Mouse (Mus musculus) cerebellum, adult (tissue): ENCODE results near the gene Lrp2.

Source experiments
- ATAC-seq: cut with Nextera tagmentation; 2 replicates; pipeline ENCODE4 v1.9.2; 2017; ENCODE audit warnings: mild to moderate bottlenecking, moderate library complexity, mixed read lengths; ENCODE audit not compliant: insufficient number of reproducible peaks, low FRiP score, low TSS enrichment

The Lrp2 gene

GRCm38 (mm10) chr2:69418294-69418881 is 167.5 kb downstream of the Lrp2 start:
- ATAC-seq: no peak

DNA sequence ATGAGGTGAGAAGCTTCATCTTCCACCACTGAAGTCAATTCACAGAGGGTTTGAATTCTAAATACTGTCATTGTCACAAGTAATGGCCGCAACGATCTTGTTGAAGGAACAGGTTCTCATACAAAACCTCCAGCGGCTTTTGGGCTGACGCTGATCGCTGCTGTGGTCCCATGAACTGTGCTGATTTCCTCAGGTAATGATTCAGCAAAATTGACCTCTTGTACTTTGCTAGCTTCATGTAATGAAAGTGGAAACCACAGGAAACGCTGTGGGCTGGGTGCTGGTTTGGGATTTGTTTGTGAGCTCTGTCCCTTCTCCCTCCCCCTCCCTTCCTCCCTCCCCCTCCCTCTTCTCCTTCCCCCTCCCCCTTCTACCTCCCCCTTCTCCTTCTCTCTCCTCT is 170.8 kb downstream of the Lrp2 start:
- no peak for ATAC-seq

- no peak for ATAC-seq
These were observed 171.3 kb downstream of the Lrp2 start for GRCm38 (mm10) chr2:69414539-69414938.

GRCm38 (mm10) chr2:69405692-69406091 is 180.2 kb downstream of the Lrp2 start:
- ATAC-seq: no peak

- ATAC-seq: no peak
These were observed 183.6 kb downstream of the Lrp2 start for GRCm38 (mm10) chr2:69402309-69402708.

DNA sequence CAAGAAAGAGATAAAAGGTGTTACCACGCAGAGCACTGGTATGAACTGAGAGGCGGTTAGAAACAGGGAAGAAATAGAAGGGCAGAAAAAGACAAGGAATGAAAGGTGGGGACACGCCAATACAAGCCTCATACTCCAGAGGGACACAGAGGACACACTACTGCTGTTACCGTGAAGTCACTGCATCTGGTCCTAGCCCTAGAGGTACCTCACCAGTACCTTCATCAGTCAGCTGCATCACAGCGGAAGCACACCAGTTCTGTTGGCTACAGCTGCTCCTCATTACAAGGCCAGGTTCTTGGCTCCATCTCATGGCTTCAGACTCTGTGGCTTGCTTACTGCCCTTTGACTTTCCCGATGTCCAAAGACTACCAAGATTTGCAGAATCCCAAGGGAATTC is 184.0 kb downstream of the Lrp2 start:
- no peak for ATAC-seq

DNA sequence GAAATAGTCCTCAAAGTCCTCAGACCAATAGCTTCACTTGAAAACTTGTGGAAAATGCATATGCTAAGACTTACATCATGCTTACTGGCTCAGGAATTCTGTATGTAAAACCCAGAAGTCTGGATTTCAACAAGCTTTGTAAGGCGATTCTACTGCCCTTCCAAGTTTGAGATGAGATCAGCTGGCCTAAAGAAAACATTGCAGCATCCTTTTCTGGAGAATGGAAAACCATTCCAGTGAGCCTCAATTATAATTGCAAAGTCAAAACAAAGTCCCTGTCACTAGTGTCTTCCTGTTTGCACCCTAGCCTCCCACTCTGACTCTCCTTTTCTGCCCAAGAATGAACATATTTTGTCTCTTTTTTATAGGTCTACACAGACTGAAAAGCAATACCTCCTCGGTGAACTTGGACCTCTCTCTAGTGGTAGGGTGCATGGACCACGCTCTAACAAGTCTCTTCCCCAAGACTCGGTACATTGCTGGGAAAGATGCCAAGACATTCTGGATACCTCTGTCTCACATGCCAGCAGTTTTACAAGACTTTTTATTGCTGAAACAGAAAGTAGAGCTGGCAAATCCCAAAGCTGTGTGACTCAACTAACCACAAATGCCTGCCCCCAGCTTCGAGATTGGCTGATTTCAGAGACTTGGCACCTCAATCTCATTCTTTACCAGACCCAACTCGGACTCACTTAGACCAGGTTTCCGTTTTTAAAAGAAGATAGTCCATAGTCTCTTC is 184.8 kb downstream of the Lrp2 start:
- ATAC-seq: no peak

GRCm38 (mm10) chr2:69396760-69397435 is 189.0 kb downstream of the Lrp2 start:
- no peak for ATAC-seq

DNA sequence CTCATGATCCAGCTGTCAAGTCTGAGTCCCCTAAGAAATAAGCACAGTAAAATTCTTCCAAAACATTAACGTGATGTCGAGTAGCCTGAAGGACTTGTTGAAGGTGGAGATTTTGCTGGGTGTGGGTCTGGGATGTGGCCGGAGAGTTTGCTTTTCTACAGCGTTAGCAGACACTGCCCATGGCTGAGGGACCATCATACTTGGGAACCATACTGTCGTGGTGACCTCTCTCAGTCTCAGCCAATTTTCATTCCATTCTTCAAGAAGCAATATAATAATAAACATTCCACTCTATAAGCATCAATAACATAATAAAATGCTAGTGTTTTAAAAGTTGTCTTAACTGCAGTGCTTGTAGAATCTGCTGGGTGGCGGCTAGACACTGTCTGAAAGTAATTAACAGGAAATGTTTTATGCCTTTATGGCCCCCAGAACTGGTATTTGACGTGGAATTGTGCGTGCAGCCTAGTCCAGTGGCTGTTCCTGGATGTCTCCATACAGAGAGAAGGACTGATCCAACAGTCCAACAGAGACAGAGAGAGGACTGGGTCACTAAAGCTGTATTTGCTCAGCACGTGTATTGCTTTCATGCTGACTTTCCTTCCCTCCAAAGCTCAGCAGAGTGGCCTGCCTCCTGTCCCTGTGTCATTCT is 190.1 kb downstream of the Lrp2 start:
- no peak for ATAC-seq

DNA sequence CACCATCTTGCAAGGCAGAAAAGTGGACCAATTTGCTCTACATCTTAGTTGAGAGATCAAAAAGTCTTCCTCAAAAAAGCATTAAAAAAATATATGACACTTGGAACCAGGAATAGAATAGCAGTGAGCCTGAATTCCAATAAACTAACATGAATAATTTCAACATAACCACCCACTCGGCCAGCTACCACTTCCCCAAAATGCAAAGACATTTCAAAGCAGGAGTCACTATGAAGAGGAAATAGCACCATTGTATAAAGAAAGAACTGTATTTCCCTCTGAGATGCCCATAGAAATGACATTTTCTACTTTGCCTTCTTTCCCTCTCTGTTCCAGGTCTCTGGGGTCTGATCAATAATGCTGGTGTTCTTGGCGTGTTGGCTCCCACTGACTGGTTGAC is 191.9 kb downstream of the Lrp2 start:
- no peak for ATAC-seq

- no peak for ATAC-seq
These were observed 199.6 kb downstream of the Lrp2 start for GRCm38 (mm10) chr2:69386118-69386871.

DNA sequence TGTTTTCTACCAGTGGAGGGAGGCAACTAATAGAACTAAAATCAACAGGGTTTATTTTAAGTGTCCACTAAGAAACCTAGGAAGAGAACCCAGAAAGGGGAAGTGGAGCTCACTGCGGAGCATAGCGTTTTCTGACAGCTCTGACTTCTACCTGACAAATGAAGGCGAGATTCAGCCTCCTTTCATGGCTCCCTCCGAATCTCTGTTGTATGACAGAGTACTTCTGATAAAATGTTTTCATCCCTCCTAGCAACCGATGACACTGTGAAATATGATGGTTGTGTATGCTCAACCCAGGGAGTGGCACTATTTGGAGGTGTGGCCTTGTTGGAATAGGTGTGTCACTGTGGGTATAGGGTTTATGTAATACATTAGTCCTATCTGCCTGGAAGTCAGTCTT is 203.0 kb downstream of the Lrp2 start:
- no peak for ATAC-seq

DNA sequence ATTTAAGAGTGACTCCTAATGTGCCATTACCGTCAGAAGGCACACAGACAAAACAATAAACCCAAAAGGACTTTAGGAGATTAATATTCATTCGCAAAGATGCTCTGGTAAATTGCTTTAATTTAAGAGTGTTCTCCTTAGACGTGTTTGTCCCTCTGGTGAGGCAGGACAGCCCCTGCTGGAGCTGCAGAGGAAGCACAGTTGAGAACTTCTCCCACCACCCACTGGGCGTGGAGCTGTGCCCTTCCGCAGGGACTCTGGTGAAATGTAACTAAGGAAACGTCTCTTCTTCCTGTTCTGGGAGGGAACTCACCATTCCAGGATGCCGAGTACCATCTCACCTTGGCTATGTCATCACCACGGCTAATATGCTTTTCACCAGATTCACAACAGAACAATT is 204.1 kb downstream of the Lrp2 start:
- ATAC-seq: no peak

DNA sequence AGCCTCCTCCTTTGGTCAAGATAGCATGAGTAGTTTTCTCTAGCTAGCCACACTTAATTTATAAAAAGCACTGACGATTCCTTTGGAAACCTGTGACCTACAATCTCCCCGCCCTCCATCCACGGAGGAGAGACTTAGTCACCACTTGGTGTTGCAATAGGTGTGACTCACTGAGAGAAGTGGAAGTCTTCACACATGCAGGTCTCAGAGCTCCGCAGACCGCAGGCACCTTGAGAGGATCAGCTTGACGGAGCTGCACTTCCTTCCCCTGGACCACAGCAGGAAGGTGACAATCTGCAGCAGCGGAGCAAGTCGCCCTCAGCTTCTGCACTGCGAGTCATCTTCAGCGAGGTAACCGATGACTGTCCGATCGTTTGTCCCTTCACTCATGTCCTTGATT is 205.6 kb downstream of the Lrp2 start, which contains the start of gene Dhrs9:
Dhrs9 (plus strand) TSS at position 165 of the 400 bp plus-strand sequence.
- no peak for ATAC-seq

DNA sequence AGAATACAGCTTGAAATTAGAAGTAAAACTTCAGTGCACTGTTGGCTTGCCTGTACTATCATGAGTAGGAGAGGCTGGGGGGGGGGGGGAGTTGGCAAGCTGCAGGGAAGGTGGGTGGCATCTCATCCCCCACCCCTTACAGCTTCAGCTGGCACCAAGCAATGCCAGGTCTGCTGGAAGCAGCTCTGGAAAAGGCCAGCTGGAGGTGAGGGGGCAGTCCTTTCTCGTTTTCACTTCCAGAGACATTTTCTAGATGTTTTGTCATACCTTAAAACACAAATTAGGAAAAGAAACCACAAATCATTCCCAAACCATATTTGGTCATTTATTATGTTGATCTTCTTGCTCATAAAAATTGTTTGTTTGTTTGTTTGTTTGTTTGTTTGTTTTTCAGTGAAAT is 206.1 kb downstream of the Lrp2 start:
- ATAC-seq: no peak

DNA sequence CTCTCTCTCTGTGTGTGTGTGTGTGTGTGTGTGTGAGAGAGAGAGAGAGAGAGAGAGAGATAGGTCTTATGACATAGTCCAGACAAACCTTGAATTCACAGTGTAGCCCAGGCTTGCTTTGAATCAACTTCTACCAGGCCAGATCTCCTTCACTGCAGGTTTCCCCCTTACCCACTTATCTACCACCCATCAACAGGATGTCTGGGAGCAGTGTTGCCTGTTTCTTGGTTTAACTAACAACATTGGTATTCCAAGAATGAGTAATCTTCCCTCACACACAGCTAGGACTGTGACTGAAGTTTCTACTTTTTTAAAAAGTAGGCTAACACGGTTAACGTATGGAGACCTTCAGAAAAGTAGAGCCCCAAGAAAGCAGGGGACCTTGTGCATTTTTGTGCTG is 209.1 kb downstream of the Lrp2 start:
- no peak for ATAC-seq
